Mouse (Mus musculus) monocyte, adult 5-6 weeks (primary cell): ENCODE results near the gene Nup93. TPM values are rescaled to one million over a fixed set of nuclear protein-coding genes. Genes with fewer than 3 reads are reported as not detected.

ENCODE experiments used
- ATAC-seq: fragments of 153-309, 156-312 bp; replicated peaks from 2 replicates; pipeline ENCODE4 v1.8.0; 2017; ENCODE audit warnings: mild to moderate bottlenecking; ENCODE audit not compliant: low TSS enrichment, insufficient number of reproducible peaks, severe bottlenecking, poor library complexity, low FRiP score
- total RNA-seq: library from RNA; stranded (forward); fragments of 200-1000, 200-491, 200-594 nt; gene quantifications from 3 replicates; pipeline ENCODE4 v1.2.3, GENCODE M21; 2017

Gene Nup93
- total RNA-seq, 1 experiment from 2014 or later = 11.8 TPM

GRCm38 (mm10) chr8:94249836-94250435 lies 35.6 kb downstream of the Nup93 start:
- no peak for ATAC-seq

GRCm38 (mm10) chr8:94258881-94259280 lies 44.5 kb downstream of the Nup93 start:
- no peak for ATAC-seq

- no peak for ATAC-seq
Measured at GRCm38 (mm10) chr8:94262626-94263297, 48.4 kb downstream of the Nup93 start.

GRCm38 (mm10) chr8:94266344-94267191 lies 52.2 kb downstream of the Nup93 start:
- no peak for ATAC-seq

- ATAC-seq = no peak
Measured at GRCm38 (mm10) chr8:94268359-94268890, 54.1 kb downstream of the Nup93 start.

GRCm38 (mm10) chr8:94270309-94270708 lies 55.9 kb downstream of the Nup93 start:
- no peak for ATAC-seq

GRCm38 (mm10) chr8:94271102-94271501 lies 56.7 kb downstream of the Nup93 start:
- ATAC-seq = no peak

GRCm38 (mm10) chr8:94272612-94273011 lies 58.2 kb downstream of the Nup93 start:
- ATAC-seq = no peak

GRCm38 (mm10) chr8:94273289-94273850 lies 59.0 kb downstream of the Nup93 start:
- ATAC-seq = no peak

GRCm38 (mm10) chr8:94274030-94274429 lies 59.7 kb downstream of the Nup93 start:
- ATAC-seq = no peak

GRCm38 (mm10) chr8:94278295-94278694 lies 63.9 kb downstream of the Nup93 start:
- ATAC-seq = no peak

GRCm38 (mm10) chr8:94280001-94280613 lies 65.7 kb downstream of the Nup93 start:
- ATAC-seq = no peak

- no peak for ATAC-seq
Measured at GRCm38 (mm10) chr8:94282453-94282985, 68.2 kb downstream of the Nup93 start.

- ATAC-seq = no peak
Measured at GRCm38 (mm10) chr8:94284204-94284603, 69.8 kb downstream of the Nup93 start.

- no peak for ATAC-seq
Measured at GRCm38 (mm10) chr8:94290606-94291005, 76.2 kb downstream of the Nup93 start.

- no peak for ATAC-seq
Measured at GRCm38 (mm10) chr8:94292072-94292471, 77.7 kb downstream of the Nup93 start.

GRCm38 (mm10) chr8:94292626-94293025 lies 78.3 kb downstream of the Nup93 start:
- no peak for ATAC-seq

GRCm38 (mm10) chr8:94295687-94296086 lies 81.3 kb downstream of the Nup93 start:
- ATAC-seq = no peak
